Mouse (Mus musculus) heart, embryonic 11.5 days (tissue): ENCODE data around the gene Adam25. TPM values are rescaled to one million over a fixed set of nuclear protein-coding genes. Genes with fewer than 3 reads are reported as not detected.
"Not testable (repeated sequence)": the region's sequence is repeated elsewhere in the genome, so short reads cannot be mapped to it uniquely, and the experiment has no call there.

Experiments
- ATAC-seq: fragments of 200-750 bp; cut with Nextera tagmentation; replicated peaks from 2 replicates; pipeline ENCODE4 v1.8.0; 2017; ENCODE audit warnings: moderate library complexity; ENCODE audit not compliant: insufficient number of reproducible peaks, low FRiP score, low TSS enrichment
- H3K27ac ChIP-seq: fragments of 300-500 bp; sonication (generic); 2 replicates; pipeline ENCODE4 v1.5.1; 2014; ENCODE audit warnings: mild to moderate bottlenecking, low read depth, low read length
- H3K27me3 ChIP-seq: fragments of 300-500 bp; sonication (generic); 2 replicates; pipeline ENCODE4 v1.6.1; 2014; ENCODE audit warnings: mild to moderate bottlenecking, low read length, mixed read lengths; ENCODE audit not compliant: control insufficient read depth, insufficient read depth
- H3K36me3 ChIP-seq: fragments of 300-500 bp; sonication (generic); 2 replicates; pipeline ENCODE4 v1.6.1; 2014; ENCODE audit warnings: mild to moderate bottlenecking, low read length, moderate library complexity, mixed read lengths; ENCODE audit not compliant: control insufficient read depth, insufficient read depth
- H3K4me1 ChIP-seq: fragments of 300-500 bp; sonication (generic); 2 replicates; pipeline ENCODE4 v1.6.1; 2014; ENCODE audit warnings: low read length; ENCODE audit not compliant: control insufficient read depth, insufficient read depth
- H3K4me2 ChIP-seq: fragments of 300-500 bp; sonication (generic); 2 replicates; pipeline ENCODE4 v1.6.1; 2014; ENCODE audit warnings: mild to moderate bottlenecking, moderate library complexity
- H3K4me3 ChIP-seq: fragments of 300-500 bp; sonication (generic); 2 replicates; pipeline ENCODE4 v1.5.1; 2014; ENCODE audit warnings: low read depth, low read length
- H3K9ac ChIP-seq: fragments of 300-500 bp; sonication (generic); 2 replicates; pipeline ENCODE4 v1.6.1; 2014; ENCODE audit warnings: mild to moderate bottlenecking, low read depth, low read length, moderate library complexity
- H3K9me3 ChIP-seq: fragments of 300-500 bp; sonication (generic); replicated peaks from 2 replicates; pipeline ENCODE4 v1.6.1; 2016; ENCODE audit warnings: low read length; ENCODE audit not compliant: control insufficient read depth
- WGBS: fragments of 180-500 bp; shearing (Covaris S2); extraction: QIAGEN DNeasy Blood & Tissue Kit; methylation state at CpG from one replicate; pipeline ENCODE4 v1.1.7; 2014; ENCODE audit not compliant: insufficient replicate concordance; 5-methylcytosine and 5-hydroxymethylcytosine counted together
- polyA plus RNA-seq: library from polyadenylated mRNA; unstranded; fragments of >200 nt; fragmentation: Nextera tagmentation; extraction: Ambion mirVana; gene quantifications from 2 replicates; pipeline ENCODE4 v1.2.1, GENCODE M21; 2014

The Adam25 gene
- polyA plus RNA-seq: not detected in 2 replicates

DNA sequence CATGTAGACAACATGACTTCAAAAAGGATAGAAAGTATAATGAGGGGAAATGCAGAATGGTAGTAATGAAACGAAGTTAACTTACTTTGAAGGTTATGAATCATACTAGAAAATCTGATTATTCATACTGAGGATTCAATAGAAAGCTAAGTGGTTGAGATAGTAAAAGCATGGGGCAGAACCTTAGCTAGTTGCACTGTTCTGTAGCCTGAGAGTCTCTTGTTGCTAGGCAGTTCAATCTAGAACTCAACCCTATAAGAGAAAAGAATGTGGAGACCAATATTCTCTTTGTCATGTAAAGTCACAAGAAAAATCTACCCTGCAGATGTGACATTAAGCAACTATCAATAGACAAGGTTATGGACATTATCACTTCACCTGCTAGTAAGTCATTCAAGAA, at the start of gene Adam25:
TSS of gene Adam25 (plus strand) at position 301 of the 400 bp plus-strand sequence.
- not testable (repeated sequence) for H3K9me3 ChIP-seq, H3K4me2 ChIP-seq, H3K27me3 ChIP-seq, H3K9ac ChIP-seq, H3K27ac ChIP-seq, ATAC-seq, H3K4me3 ChIP-seq, H3K4me1 ChIP-seq, H3K36me3 ChIP-seq
- 50% methylated on average over 1 of the region's 1 CpGs for WGBS

- not testable (repeated sequence) for H3K9ac ChIP-seq, H3K27ac ChIP-seq, H3K4me2 ChIP-seq, H3K9me3 ChIP-seq, H3K36me3 ChIP-seq, H3K4me1 ChIP-seq, ATAC-seq, H3K27me3 ChIP-seq, H3K4me3 ChIP-seq
- 61% methylated on average over 4 of the region's 4 CpGs for WGBS
Measured at GRCm38 (mm10) chr8:40715406-40715805, 36.6 kb upstream of the Adam25 start.

DNA sequence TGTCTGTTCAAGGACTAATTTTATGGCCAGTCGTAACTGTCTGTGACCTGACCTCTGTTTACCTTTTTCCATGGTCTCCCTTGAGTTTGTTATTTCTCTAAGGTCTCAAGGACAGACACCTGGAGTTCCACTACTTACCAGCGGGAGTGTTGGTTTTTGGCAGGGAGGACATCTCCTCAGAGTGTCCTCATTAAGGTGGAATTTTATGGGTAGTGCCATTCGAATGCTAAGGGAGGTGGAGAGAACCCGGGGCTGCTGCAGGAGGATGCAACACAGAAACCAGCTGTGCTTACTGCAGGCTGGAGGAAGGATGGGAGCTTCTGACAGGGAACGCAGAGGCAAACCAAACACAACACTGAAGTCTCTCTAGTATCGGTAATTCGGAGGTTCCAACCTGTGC, 36.0 kb upstream of the Adam25 start:
- no peaks in the 10 kb centered on the region for H3K9me3 ChIP-seq
- H3K27ac ChIP-seq: no peak overlapping the region
- H3K4me1 ChIP-seq: no peaks in the 10 kb centered on the region
- H3K4me3 ChIP-seq: no peak overlapping the region
- no peaks in the 10 kb centered on the region for H3K27me3 ChIP-seq
- ATAC-seq: no peak
- 84% methylated on average over 7 of the region's 7 CpGs for WGBS
- H3K9ac ChIP-seq: no peak overlapping the region
- H3K4me2 ChIP-seq: no peak overlapping the region
- H3K36me3 ChIP-seq: no peaks in the 10 kb centered on the region

DNA sequence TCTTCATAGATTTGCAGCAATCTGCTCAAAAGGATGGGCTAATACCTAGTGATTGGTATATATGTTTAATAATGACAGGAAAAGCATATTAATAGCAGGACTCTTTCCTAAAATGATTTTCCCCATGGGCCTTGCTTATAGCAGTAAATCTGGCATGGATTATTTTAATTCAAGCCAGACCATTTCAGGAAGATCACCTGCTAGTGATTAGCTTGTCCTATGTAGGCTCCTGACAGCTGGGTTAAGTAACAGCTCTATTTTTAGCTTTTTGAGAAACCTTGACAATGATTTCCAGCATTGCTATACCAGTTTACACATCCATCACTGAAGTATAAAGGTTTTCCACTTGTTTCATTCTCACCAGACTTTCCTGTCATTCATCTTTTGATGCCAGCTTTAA, 31.3 kb downstream of the Adam25 start:
- Histone ChIP-seq H3K27ac (no peak overlapping the region), H3K27me3 (no peaks in the 10 kb centered on the region), H3K36me3 (no peaks in the 10 kb centered on the region), H3K4me2 (no peak overlapping the region), H3K9me3 (no peaks in the 10 kb centered on the region), H3K9ac (no peak overlapping the region), H3K4me3 (no peak overlapping the region), H3K4me1 (no peaks in the 10 kb centered on the region)
- ATAC-seq: no peak

DNA sequence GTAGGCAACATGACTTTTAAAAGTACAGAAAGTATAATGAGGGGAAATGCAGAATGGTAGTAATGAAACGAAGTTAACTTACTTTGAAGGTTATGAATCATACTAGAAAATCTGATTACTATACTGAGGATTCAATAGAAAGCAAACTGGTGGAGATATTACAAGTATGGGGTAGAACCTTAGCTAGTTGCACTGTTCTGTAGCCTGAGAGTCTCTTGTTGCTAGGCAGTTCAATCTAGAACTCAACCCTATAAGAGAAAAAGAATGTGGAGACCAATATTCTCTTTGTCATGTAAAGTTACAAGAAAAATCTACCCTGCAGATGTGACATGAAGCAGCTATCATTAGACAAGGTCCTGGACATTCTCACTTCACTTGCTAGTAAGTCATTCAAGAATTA, 41.0 kb downstream of the Adam25 start, which contains the start of gene Adam20:
TSS of gene Adam20 (plus strand) at position 301 of the 400 bp plus-strand sequence.
- H3K27ac ChIP-seq, H3K9ac ChIP-seq, H3K36me3 ChIP-seq, H3K4me3 ChIP-seq, H3K4me2 ChIP-seq, ATAC-seq, H3K9me3 ChIP-seq, H3K4me1 ChIP-seq, H3K27me3 ChIP-seq: not testable (repeated sequence)
- 71% methylated on average over 1 of the region's 1 CpGs for WGBS

GRCm38 (mm10) chr8:40803379-40804079, 51.5 kb downstream of the Adam25 start:
- no peak for ATAC-seq
- 85% methylated on average over 2 of the region's 2 CpGs for WGBS
- no peak overlapping the region for H3K9ac ChIP-seq
- H3K36me3 ChIP-seq: no peaks in the 10 kb centered on the region
- no peaks in the 10 kb centered on the region; the same call in 1 of the 2 replicates for H3K9me3 ChIP-seq
- H3K4me2 ChIP-seq: no peak overlapping the region
- no peak overlapping the region for H3K4me3 ChIP-seq
- H3K27me3 ChIP-seq: no peaks in the 10 kb centered on the region
- no peaks in the 10 kb centered on the region for H3K4me1 ChIP-seq
- no peak overlapping the region for H3K27ac ChIP-seq

Other genes with a start within 250 kb of the Adam25 start
- not detected in 2 replicates for gene Adam24, start 77.1 kb upstream of the Adam25 start, polyA plus RNA-seq
- gene Adam20, start 41.1 kb downstream of the Adam25 start, polyA plus RNA-seq: not detected in 2 replicates
- gene Adam39, start 70.8 kb downstream of the Adam25 start, polyA plus RNA-seq: not detected in 2 replicates